Comparison of ENCODE assay signal across 8 mouse cellular contexts in the genomic region with DNA sequence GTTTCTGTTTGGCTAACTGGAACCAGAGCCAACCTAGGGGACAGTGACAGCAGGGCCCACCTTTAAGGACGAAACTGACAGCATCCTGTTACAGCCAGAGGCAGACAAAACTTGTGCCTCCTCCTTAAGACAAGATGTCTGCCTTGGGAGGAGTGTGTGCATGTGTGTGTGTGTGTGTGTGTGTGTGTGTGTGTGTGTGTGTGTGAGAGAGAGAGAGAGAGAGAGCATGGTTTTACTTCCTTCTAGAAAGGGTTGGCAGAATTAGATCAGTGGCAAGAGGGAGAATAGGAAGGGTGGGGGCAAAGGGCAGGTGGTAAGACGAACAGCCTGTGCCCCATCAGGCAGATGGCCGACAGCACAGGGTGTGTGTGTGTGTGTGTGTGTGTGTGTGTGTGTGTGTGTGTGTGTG. TPM values are rescaled to one million over a fixed set of nuclear protein-coding genes. Genes with fewer than 3 reads are reported as not detected.
DNase-seq lines count a peak whose midpoint lies in the region; ATAC-seq lines count a peak whose summit lies in the region.

No protein-coding gene starts in this region.

- ATAC-seq in lung, embryonic 15.5 days (ENCODE audit: borderline replicate concordance, extremely low read depth, low FRiP score, low TSS enrichment), result no peak
- no peak for ATAC-seq in embryonic facial prominence, embryonic 14.5 days (ENCODE audit: low read depth)
- no peak for ATAC-seq in kidney, embryonic 16.5 days (ENCODE audit: low FRiP score, low TSS enrichment)
- ATAC-seq in midbrain, embryonic 16.5 days, result no peak
- no peak for ATAC-seq in activated CD4-positive, CD25-positive, alpha-beta regulatory T cell, adult 4 months

- WGBS in lung, embryonic 15.5 days, result 27% methylated on average over 3 of the region's 3 CpGs
- WGBS in embryonic facial prominence, embryonic 14.5 days, result 12% methylated on average over 3 of the region's 3 CpGs
- 23% methylated on average over 3 of the region's 3 CpGs for WGBS in kidney, embryonic 16.5 days
- WGBS in midbrain, embryonic 16.5 days, result 15% methylated on average over 3 of the region's 3 CpGs

- peak overlapping the region; percentile 14; the same call in 1 of the 2 replicates for H3K4me2 ChIP-seq in lung, embryonic 15.5 days
- H3K4me2 ChIP-seq in embryonic facial prominence, embryonic 14.5 days (ENCODE audit: low read depth, low read length), result 0 out of 2 replicates have a peak overlapping the region, but pooled peaks have one; percentile 10
- H3K4me2 ChIP-seq in kidney, embryonic 16.5 days (replicated peaks; ENCODE audit: low read depth, low read length), result no peak overlapping the region
- no peak overlapping the region for H3K4me2 ChIP-seq in midbrain, embryonic 16.5 days (ENCODE audit: low read length)

- H3K27me3 ChIP-seq in lung, embryonic 15.5 days, result no peaks in the 10 kb centered on the region
- no peaks in the 10 kb centered on the region for H3K27me3 ChIP-seq in embryonic facial prominence, embryonic 14.5 days (replicated peaks; ENCODE audit: control insufficient read depth, insufficient read depth, low read length)
- H3K27me3 ChIP-seq in kidney, embryonic 16.5 days (ENCODE audit: insufficient read depth, low read length), result no peaks in the 10 kb centered on the region
- no peaks in the 10 kb centered on the region for H3K27me3 ChIP-seq in midbrain, embryonic 16.5 days (ENCODE audit: control insufficient read depth, insufficient read depth, low read depth, low read length)

- no peak overlapping the region for H3K4me3 ChIP-seq in lung, embryonic 15.5 days
- no peak overlapping the region for H3K4me3 ChIP-seq in embryonic facial prominence, embryonic 14.5 days (ENCODE audit: low read depth, low read length)
- H3K4me3 ChIP-seq in kidney, embryonic 16.5 days (ENCODE audit: low read length), result no peak overlapping the region
- H3K4me3 ChIP-seq in midbrain, embryonic 16.5 days (ENCODE audit: low read depth, low read length), result no peak overlapping the region

- no peaks in the 10 kb centered on the region for H3K9me3 ChIP-seq in lung, embryonic 15.5 days
- no peaks in the 10 kb centered on the region for H3K9me3 ChIP-seq in embryonic facial prominence, embryonic 14.5 days (ENCODE audit: control insufficient read depth, low read length)
- H3K9me3 ChIP-seq in kidney, embryonic 16.5 days (ENCODE audit: low read length), result no peaks in the 10 kb centered on the region
- H3K9me3 ChIP-seq in midbrain, embryonic 16.5 days (replicated peaks; ENCODE audit: control insufficient read depth, low read length, poor library complexity, severe bottlenecking), result no peaks in the 10 kb centered on the region

- H3K27ac ChIP-seq in lung, embryonic 15.5 days, result peak overlapping the region; percentile 100
- H3K27ac ChIP-seq in embryonic facial prominence, embryonic 14.5 days (replicated peaks; ENCODE audit: low read depth, low read length), result peak overlapping the region; percentile 99
- H3K27ac ChIP-seq in kidney, embryonic 16.5 days (ENCODE audit: low read length), result peak overlapping the region; percentile 100
- H3K27ac ChIP-seq in midbrain, embryonic 16.5 days (ENCODE audit: low read length), result peak overlapping the region; percentile 100

- DNase-seq in lung, postnatal 4 days, result no peak
- DNase-seq in embryonic facial prominence, embryonic 14.5 days (ENCODE audit: low spot score), result no peak
- DNase-seq in ovary, adult 18-20 months (ENCODE audit: low spot score), result no peak
- no peak for DNase-seq in ovary, postnatal 14 days (ENCODE audit: low spot score)

- H3K4me1 ChIP-seq in lung, embryonic 15.5 days, result peaks cover 57% of the 10 kb centered on the region
- H3K4me1 ChIP-seq in embryonic facial prominence, embryonic 14.5 days (ENCODE audit: control insufficient read depth, insufficient read depth, low read length), result peaks cover 48% of the 10 kb centered on the region
- H3K4me1 ChIP-seq in kidney, embryonic 16.5 days (ENCODE audit: insufficient read depth, low read length), result peaks cover 62% of the 10 kb centered on the region
- peaks cover 52% of the 10 kb centered on the region for H3K4me1 ChIP-seq in midbrain, embryonic 16.5 days (ENCODE audit: control insufficient read depth, insufficient read depth, low read length)

- H3K36me3 ChIP-seq in lung, embryonic 15.5 days, result no peaks in the 10 kb centered on the region
- H3K36me3 ChIP-seq in embryonic facial prominence, embryonic 14.5 days (ENCODE audit: control insufficient read depth, insufficient read depth, low read length), result no peaks in the 10 kb centered on the region
- no peaks in the 10 kb centered on the region for H3K36me3 ChIP-seq in kidney, embryonic 16.5 days (ENCODE audit: insufficient read depth, low read length)
- no peaks in the 10 kb centered on the region for H3K36me3 ChIP-seq in midbrain, embryonic 16.5 days (ENCODE audit: control insufficient read depth, insufficient read depth, low read length)

- H3K9ac ChIP-seq in lung, embryonic 15.5 days, result no peak overlapping the region
- H3K9ac ChIP-seq in embryonic facial prominence, embryonic 14.5 days (ENCODE audit: low read depth, low read length), result peak overlapping the region; percentile 43; the same call in 1 of the 2 replicates
- H3K9ac ChIP-seq in kidney, embryonic 16.5 days (replicated peaks; ENCODE audit: low read length), result peak overlapping the region; percentile 74
- H3K9ac ChIP-seq in midbrain, embryonic 16.5 days (ENCODE audit: low read depth, low read length), result peak overlapping the region; percentile 45; the same call in 1 of the 2 replicates

RNA-seq across cellular contexts. Expression of gene Zmynd8, which starts 10.0 kb away (rescaled TPM):
- 44.7 and 46.0 TPM in 2 replicates for polyA plus RNA-seq in lung, embryonic 15.5 days (2015; fragmentation: Nextera tagmentation; extraction: Ambion mirVana)
- polyA plus RNA-seq in embryonic facial prominence, embryonic 14.5 days (2014; fragmentation: Nextera tagmentation; extraction: Ambion mirVana), result 28.6 and 32.7 TPM in 2 replicates
- polyA plus RNA-seq in kidney, embryonic 16.5 days (2015; fragmentation: Nextera tagmentation; extraction: Ambion mirVana), result 58.2 and 69.4 TPM in 2 replicates
- polyA plus RNA-seq in midbrain, embryonic 16.5 days (2015; fragmentation: Nextera tagmentation; extraction: Ambion mirVana), result 78.7 and 87.3 TPM in 2 replicates
- polyA plus RNA-seq in activated CD4-positive, CD25-positive, alpha-beta regulatory T cell, adult 4 months (2017; shearing (Covaris generic)), result 10 to 100 TPM; 41.1 to 48.5 TPM

Comparison
In these comparisons a context has a peak if more than half of its experiments do, and no peak if none do; other contexts are left out.
1. H3K4me2 ChIP-seq: peak in lung, embryonic 15.5 days (single experiment) and embryonic facial prominence, embryonic 14.5 days (single experiment); none in kidney, embryonic 16.5 days (single experiment) and midbrain, embryonic 16.5 days (single experiment).
2. Peak in every context shown above with its lines, with median percentiles within 50 percentile points of each other: H3K27ac ChIP-seq.